Mouse (Mus musculus): ENCODE measurements around the gene Irx2.

DNA sequence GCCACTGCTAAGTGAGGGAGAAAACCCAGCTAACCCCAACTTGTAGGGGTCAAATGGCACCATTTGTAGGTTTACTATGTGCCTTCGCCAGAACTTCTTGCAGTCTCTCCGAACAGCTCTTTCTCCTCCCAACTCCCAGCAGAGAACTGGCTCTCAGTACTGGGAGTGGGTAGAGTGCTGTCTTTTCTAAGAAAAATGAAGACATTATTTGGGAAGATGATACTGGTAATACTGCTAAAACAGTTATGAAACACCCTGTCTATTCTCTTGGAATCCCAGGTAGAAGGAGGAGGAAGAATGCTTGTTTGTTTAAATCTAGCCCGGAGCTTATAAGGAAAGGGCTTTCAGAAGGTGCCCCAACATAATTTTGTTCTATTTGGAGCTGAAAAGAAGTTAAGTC lies 8.9 kb downstream of the Irx2 start:
- TF ChIP-seq CTCF (IDR thresholded peaks at IDR 0.05; ENCODE audit: control insufficient read depth, insufficient read depth, low read length) (no peak), POLR2A (IDR thresholded peaks at IDR 0.05; ENCODE audit: borderline replicate concordance, control insufficient read depth, low read depth, low read length) (no peak)

Measured in bone marrow, adult 2 months (tissue).